Mouse (Mus musculus): ENCODE measurements at regions not wholly inside any gene's neighbourhood (a gene's known extent, or its start where the extent isn't known, plus 50 kb on each side); places are given as distances from the start of the nearest gene placed in this dataset.

- DNase-seq (ENCODE audit: low read depth, low spot score): no peak
These were observed 283.2 kb upstream of the Eef2kmt start for GRCm38 (mm10) chr16:5538836-5539510.

- DNase-seq (ENCODE audit: low read depth, low spot score): peak; percentile 33
These were observed 281.8 kb upstream of the Eef2kmt start for GRCm38 (mm10) chr16:5537286-5538204.

- no peak for DNase-seq (ENCODE audit: low read depth, low spot score)
These were observed 280.8 kb upstream of the Eef2kmt start for GRCm38 (mm10) chr16:5536515-5536972.

- no peak for DNase-seq (ENCODE audit: low read depth, low spot score)
These were observed 279.6 kb upstream of the Eef2kmt start for GRCm38 (mm10) chr16:5535414-5535813.

- DNase-seq (ENCODE audit: low read depth, low spot score): no peak
These were observed 279.1 kb upstream of the Eef2kmt start for GRCm38 (mm10) chr16:5534862-5535261.

GRCm38 (mm10) chr16:5534385-5534784, 278.6 kb upstream of the Eef2kmt start:
- DNase-seq (ENCODE audit: low read depth, low spot score): no peak

- no peak for DNase-seq (ENCODE audit: low read depth, low spot score)
These were observed 276.5 kb upstream of the Eef2kmt start for GRCm38 (mm10) chr16:5532281-5532680.

GRCm38 (mm10) chr16:5529823-5530222, 274.0 kb upstream of the Eef2kmt start:
- no peak for DNase-seq (ENCODE audit: low read depth, low spot score)

GRCm38 (mm10) chr16:5527936-5528335, 272.2 kb upstream of the Eef2kmt start:
- DNase-seq (ENCODE audit: low read depth, low spot score): no peak

- no peak for DNase-seq (ENCODE audit: low read depth, low spot score)
These were observed 268.6 kb upstream of the Eef2kmt start for GRCm38 (mm10) chr16:5524375-5524774.

GRCm38 (mm10) chr16:5523402-5524021, 267.7 kb upstream of the Eef2kmt start:
- DNase-seq (ENCODE audit: low read depth, low spot score): peak; percentile 30

- DNase-seq (ENCODE audit: low read depth, low spot score): no peak
These were observed 262.0 kb upstream of the Eef2kmt start for GRCm38 (mm10) chr16:5517746-5518145.

GRCm38 (mm10) chr16:5515867-5516266, 260.1 kb upstream of the Eef2kmt start:
- DNase-seq (ENCODE audit: low read depth, low spot score): no peak

- no peak for DNase-seq (ENCODE audit: low read depth, low spot score)
These were observed 251.5 kb upstream of the Eef2kmt start for GRCm38 (mm10) chr16:5507261-5507660.

GRCm38 (mm10) chr16:5501961-5502360, 246.2 kb upstream of the Eef2kmt start:
- DNase-seq (ENCODE audit: low read depth, low spot score): no peak

- DNase-seq (ENCODE audit: low read depth, low spot score): peak; percentile 37
These were observed 240.4 kb upstream of the Eef2kmt start for GRCm38 (mm10) chr16:5496051-5496685.

- DNase-seq (ENCODE audit: low read depth, low spot score): no peak
These were observed 237.6 kb upstream of the Eef2kmt start for GRCm38 (mm10) chr16:5493352-5493751.

- DNase-seq (ENCODE audit: low read depth, low spot score): no peak
These were observed 231.5 kb upstream of the Eef2kmt start for GRCm38 (mm10) chr16:5487259-5487658.

- peak; percentile 37 for DNase-seq (ENCODE audit: low read depth, low spot score)
These were observed 227.6 kb upstream of the Eef2kmt start for GRCm38 (mm10) chr16:5483337-5483736.

- DNase-seq (ENCODE audit: low read depth, low spot score): no peak
These were observed 224.4 kb upstream of the Eef2kmt start for GRCm38 (mm10) chr16:5480148-5480547.

GRCm38 (mm10) chr16:5478970-5479369, 223.2 kb upstream of the Eef2kmt start:
- DNase-seq (ENCODE audit: low read depth, low spot score): no peak

GRCm38 (mm10) chr16:5471321-5471720, 215.5 kb upstream of the Eef2kmt start:
- DNase-seq (ENCODE audit: low read depth, low spot score): peak; percentile 71
